Mouse (Mus musculus): ENCODE measurements around the gene Tnc.

DNA sequence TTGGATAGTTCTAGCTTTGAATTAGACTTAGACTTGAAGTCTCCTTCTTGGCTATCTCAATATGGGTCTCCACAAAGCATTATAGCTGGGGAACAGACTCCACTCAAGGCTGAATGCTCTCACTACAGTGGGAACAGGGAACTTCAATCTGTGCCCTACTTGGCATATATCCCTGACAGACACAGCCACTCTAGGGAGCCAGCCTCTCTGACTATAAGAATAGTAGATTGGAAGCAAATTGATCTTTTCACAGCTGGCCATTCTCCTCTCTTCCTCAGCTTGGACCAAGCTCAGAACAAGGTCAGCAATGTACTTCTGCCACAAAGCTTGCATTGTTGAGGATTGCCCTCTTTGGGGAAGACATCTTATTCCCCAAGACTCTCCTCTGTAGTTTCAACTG is 27.9 kb upstream of the Tnc start:
- TF ChIP-seq CTCF (IDR thresholded peaks at IDR 0.05; ENCODE audit: borderline replicate concordance, extremely low read depth, insufficient read depth, insufficient read length) (no peak), POLR2A (IDR thresholded peaks at IDR 0.05; ENCODE audit: borderline replicate concordance, extremely low read depth, insufficient read depth, insufficient read length, poor library complexity, severe bottlenecking) (no peak)
